Mouse (Mus musculus): ENCODE data around the gene Apopt1. TPM values are rescaled to one million over a fixed set of nuclear protein-coding genes. Genes with fewer than 3 reads are reported as not detected.
A peak's percentile ranks its signal among the peaks of the same experiment; 100 is the strongest.

The Apopt1 gene
- total and polyA plus RNA-seq, 2 experiments: 24.3 to 78.4 TPM

DNA sequence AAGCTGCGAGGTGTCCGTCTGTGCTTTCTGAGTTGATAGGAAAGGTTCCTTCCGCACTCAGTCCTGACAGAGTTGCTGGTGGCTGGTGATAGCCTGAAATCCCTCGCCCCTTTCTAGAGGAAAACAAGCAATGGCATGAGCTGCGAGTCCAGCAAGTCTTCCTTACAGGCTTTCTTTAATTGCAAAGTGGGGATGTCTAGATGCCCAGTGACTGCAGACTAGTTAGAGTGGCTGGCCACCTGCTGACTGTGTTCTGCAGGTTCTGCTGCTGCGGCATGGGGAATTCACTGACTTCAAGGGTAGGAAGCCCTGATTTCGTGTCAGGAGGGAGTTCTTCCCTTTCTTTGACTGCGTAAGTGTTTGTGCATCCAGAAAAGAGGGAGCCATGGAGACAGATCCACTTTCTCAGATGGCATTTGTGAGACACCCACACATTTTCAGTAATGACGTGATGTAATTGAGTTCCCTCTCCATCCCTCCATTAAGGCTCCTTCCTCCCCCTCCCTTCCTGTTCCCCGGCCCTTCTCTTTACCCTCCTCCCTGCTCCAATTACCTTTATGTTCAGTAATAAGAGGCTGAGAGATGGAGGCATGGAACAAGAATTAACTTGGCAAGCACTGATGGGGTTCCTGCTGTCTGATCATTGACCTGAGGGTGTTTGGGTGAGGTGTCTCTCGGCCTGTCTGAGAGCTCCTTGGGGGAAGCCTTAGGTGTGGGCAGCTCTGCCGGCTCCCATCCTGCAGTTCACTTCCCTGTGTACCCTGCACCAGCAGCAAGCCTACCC is 12.5 kb downstream of the Apopt1 start:
- no peaks in the 10 kb centered on the region; the same call in 1 of the 2 replicates for H3K36me3 ChIP-seq (ENCODE audit: control insufficient read depth, insufficient read depth, low read length)
- no peaks in the 10 kb centered on the region; the same call in 1 of the 2 replicates for H3K4me1 ChIP-seq (ENCODE audit: control insufficient read depth, insufficient read depth, low read length)
- H3K4me3 ChIP-seq (ENCODE audit: insufficient read depth, low read depth, low read length): no peak overlapping the region
- TF ChIP-seq POLR2A (IDR thresholded peaks at IDR 0.05; ENCODE audit: extremely low read depth, insufficient read depth, low read length) (no peak), CTCF (IDR thresholded peaks at IDR 0.05; ENCODE audit: low read depth, low read length) (no peak)
- no peak overlapping the region for H3K9ac ChIP-seq (ENCODE audit: low read depth, low read length)
- DNase-seq (ENCODE audit: extremely low read depth, low read depth, low spot score): no peak
- 87% methylated on average over 12 of the region's 12 CpGs for WGBS
- H3K27me3 ChIP-seq (ENCODE audit: control insufficient read depth, insufficient read depth, low read length): no peaks in the 10 kb centered on the region
- no peak overlapping the region for H3K27ac ChIP-seq (replicated peaks; ENCODE audit: insufficient read depth, low read depth, low read length)
- no peaks in the 10 kb centered on the region for H3K79me2 ChIP-seq (ENCODE audit: control insufficient read depth, insufficient read depth, low read length)

GRCm38 (mm10) chr12:111726122-111726463 is 13.0 kb downstream of the Apopt1 start:
- Histone ChIP-seq H3K27me3 (ENCODE audit: control insufficient read depth, insufficient read depth, low read length) (no peaks in the 10 kb centered on the region), H3K36me3 (ENCODE audit: control insufficient read depth, insufficient read depth, low read length) (no peaks in the 10 kb centered on the region; the same call in 1 of the 2 replicates), H3K79me2 (ENCODE audit: control insufficient read depth, insufficient read depth, low read length) (no peaks in the 10 kb centered on the region), H3K4me3 (ENCODE audit: insufficient read depth, low read depth, low read length) (no peak overlapping the region), H3K9ac (ENCODE audit: low read depth, low read length) (no peak overlapping the region), H3K27ac (replicated peaks; ENCODE audit: insufficient read depth, low read depth, low read length) (no peak overlapping the region), H3K4me1 (ENCODE audit: control insufficient read depth, insufficient read depth, low read length) (no peaks in the 10 kb centered on the region; the same call in 1 of the 2 replicates)
- no peak for DNase-seq (ENCODE audit: extremely low read depth, low read depth, low spot score)
- no peak for TF ChIP-seq CTCF (IDR thresholded peaks at IDR 0.05; ENCODE audit: low read depth, low read length)
- TF ChIP-seq POLR2A (IDR thresholded peaks at IDR 0.05; ENCODE audit: extremely low read depth, insufficient read depth, low read length): no peak
- 74% methylated on average over 4 of the region's 4 CpGs for WGBS

DNA sequence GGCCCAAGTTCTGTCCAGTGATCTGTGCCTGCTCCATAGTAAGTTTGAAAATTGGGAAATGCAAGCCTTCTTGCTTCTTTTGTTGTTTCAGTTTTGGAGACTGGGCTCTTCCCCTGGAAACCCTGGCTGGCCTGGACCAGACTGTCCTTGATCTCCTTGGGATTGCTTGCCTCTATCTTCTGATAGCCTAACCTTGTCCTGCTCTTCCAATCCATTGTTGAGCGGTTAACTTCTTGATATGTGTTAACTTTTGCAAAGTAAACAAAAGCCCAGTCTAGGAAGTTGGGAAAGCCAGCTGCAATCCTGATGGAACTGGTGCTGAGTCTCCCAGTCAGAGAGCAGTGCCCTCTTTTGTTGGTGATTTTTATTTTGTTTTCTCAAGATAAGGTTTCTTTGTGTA is 14.9 kb downstream of the Apopt1 start:
- DNase-seq (ENCODE audit: extremely low read depth, low read depth, low spot score): no peak
- WGBS: 28% methylated on average over 1 of the region's 1 CpGs
- TF ChIP-seq POLR2A (IDR thresholded peaks at IDR 0.05; ENCODE audit: extremely low read depth, insufficient read depth, low read length): no peak
- no peak for TF ChIP-seq CTCF (IDR thresholded peaks at IDR 0.05; ENCODE audit: low read depth, low read length)
- no peaks in the 10 kb centered on the region; the same call in 1 of the 2 replicates for H3K4me1 ChIP-seq (ENCODE audit: control insufficient read depth, insufficient read depth, low read length)
- H3K27me3 ChIP-seq (ENCODE audit: control insufficient read depth, insufficient read depth, low read length): no peaks in the 10 kb centered on the region
- no peaks in the 10 kb centered on the region for H3K79me2 ChIP-seq (ENCODE audit: control insufficient read depth, insufficient read depth, low read length)
- no peak overlapping the region for H3K9ac ChIP-seq (ENCODE audit: low read depth, low read length)
- no peak overlapping the region for H3K4me3 ChIP-seq (ENCODE audit: insufficient read depth, low read depth, low read length)
- no peaks in the 10 kb centered on the region; the same call in 1 of the 2 replicates for H3K36me3 ChIP-seq (ENCODE audit: control insufficient read depth, insufficient read depth, low read length)
- H3K27ac ChIP-seq (replicated peaks; ENCODE audit: insufficient read depth, low read depth, low read length): no peak overlapping the region

DNA sequence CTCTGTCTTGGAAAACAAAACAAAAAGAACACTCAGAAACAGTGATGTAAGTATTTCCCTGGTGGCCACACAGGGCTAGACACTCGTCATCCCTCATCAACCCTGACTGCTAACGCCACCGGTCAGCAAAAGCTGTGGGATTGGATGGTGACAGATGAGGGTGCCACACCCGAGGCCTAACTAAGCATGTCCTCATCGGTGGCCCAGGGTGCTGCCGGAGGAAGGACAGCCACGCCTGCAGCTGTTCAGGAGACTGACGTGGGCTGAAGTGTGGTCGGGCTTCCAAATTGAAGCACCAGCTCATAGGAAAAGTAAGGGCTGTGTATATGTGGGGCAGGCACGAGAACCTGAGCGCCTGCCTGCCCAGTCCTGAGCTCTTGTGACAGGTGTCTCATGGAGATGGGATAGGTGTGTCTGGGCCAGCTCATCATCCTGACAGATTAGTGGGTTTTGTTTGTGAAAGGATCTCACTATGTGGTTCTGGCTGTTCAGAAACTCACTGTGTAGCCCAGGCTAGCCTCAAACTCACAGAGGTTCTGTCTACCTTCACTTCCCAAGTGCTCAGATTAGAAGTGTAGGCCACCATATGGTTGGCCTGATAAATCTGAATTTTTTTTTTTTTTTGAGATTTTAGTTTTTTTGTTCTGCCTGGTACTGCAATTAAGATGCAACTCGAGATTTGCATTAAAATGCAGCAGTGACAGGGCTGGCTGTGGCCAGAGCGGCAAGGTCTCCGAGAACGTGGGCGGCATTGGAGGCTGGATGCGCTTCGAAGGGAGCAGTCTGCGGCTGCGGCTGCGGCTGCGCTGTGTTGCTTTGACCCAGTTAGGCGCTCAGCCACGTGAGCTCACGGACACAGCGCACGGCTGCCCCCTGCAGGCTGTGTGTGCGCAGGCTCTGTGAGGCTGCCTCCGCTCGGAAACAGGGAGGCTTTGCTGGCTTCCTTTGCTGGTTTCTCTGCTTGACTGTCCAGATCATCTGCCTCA is 19.1 kb downstream of the Apopt1 start:
- Histone ChIP-seq H3K79me2 (ENCODE audit: control insufficient read depth, insufficient read depth, low read length) (no peaks in the 10 kb centered on the region), H3K4me1 (ENCODE audit: control insufficient read depth, insufficient read depth, low read length) (no peaks in the 10 kb centered on the region), H3K27ac (replicated peaks; ENCODE audit: insufficient read depth, low read depth, low read length) (no peak overlapping the region), H3K9ac (ENCODE audit: low read depth, low read length) (no peak overlapping the region), H3K27me3 (ENCODE audit: control insufficient read depth, insufficient read depth, low read length) (no peaks in the 10 kb centered on the region), H3K36me3 (ENCODE audit: control insufficient read depth, insufficient read depth, low read length) (no peaks in the 10 kb centered on the region), H3K4me3 (ENCODE audit: insufficient read depth, low read depth, low read length) (no peak overlapping the region)
- whole genome bisulfite sequencing: 34% methylated on average over 30 of the region's 30 CpGs
- TF ChIP-seq POLR2A (IDR thresholded peaks at IDR 0.05; ENCODE audit: extremely low read depth, insufficient read depth, low read length): no peak
- peak; percentile 96 for TF ChIP-seq CTCF (IDR thresholded peaks at IDR 0.05; ENCODE audit: low read depth, low read length)
- DNase-seq (ENCODE audit: extremely low read depth, low read depth, low spot score): peak; percentile 64

- H3K9ac ChIP-seq (ENCODE audit: low read depth, low read length): no peak overlapping the region
- DNase-seq (ENCODE audit: extremely low read depth, low read depth, low spot score): no peak
- H3K4me3 ChIP-seq (ENCODE audit: insufficient read depth, low read depth, low read length): no peak overlapping the region
Observed at GRCm38 (mm10) chr12:111732921-111733320, 19.9 kb downstream of the Apopt1 start.

More at GRCm38 (mm10) chr12:111732921-111733320, 19.9 kb downstream of the Apopt1 start:
- no peaks in the 10 kb centered on the region for H3K4me1 ChIP-seq (ENCODE audit: control insufficient read depth, insufficient read depth, low read length)
- H3K79me2 ChIP-seq (ENCODE audit: control insufficient read depth, insufficient read depth, low read length): no peaks in the 10 kb centered on the region
- H3K27me3 ChIP-seq (ENCODE audit: control insufficient read depth, insufficient read depth, low read length): no peaks in the 10 kb centered on the region
- 81% methylated on average over 5 of the region's 5 CpGs for WGBS
- TF ChIP-seq CTCF (IDR thresholded peaks at IDR 0.05; ENCODE audit: low read depth, low read length) (no peak), POLR2A (IDR thresholded peaks at IDR 0.05; ENCODE audit: extremely low read depth, insufficient read depth, low read length) (no peak)
- no peaks in the 10 kb centered on the region for H3K36me3 ChIP-seq (ENCODE audit: control insufficient read depth, insufficient read depth, low read length)
- H3K27ac ChIP-seq (replicated peaks; ENCODE audit: insufficient read depth, low read depth, low read length): no peak overlapping the region

Data from liver, adult 2 months (tissue).